Mouse (Mus musculus): ENCODE measurements around the gene Dmrt3. TPM values are rescaled to one million over a fixed set of nuclear protein-coding genes. Genes with fewer than 3 reads are reported as not detected.

Gene Dmrt3
- polyA plus RNA-seq, 1 experiment from 2014 or later: 13.4 TPM

DNA sequence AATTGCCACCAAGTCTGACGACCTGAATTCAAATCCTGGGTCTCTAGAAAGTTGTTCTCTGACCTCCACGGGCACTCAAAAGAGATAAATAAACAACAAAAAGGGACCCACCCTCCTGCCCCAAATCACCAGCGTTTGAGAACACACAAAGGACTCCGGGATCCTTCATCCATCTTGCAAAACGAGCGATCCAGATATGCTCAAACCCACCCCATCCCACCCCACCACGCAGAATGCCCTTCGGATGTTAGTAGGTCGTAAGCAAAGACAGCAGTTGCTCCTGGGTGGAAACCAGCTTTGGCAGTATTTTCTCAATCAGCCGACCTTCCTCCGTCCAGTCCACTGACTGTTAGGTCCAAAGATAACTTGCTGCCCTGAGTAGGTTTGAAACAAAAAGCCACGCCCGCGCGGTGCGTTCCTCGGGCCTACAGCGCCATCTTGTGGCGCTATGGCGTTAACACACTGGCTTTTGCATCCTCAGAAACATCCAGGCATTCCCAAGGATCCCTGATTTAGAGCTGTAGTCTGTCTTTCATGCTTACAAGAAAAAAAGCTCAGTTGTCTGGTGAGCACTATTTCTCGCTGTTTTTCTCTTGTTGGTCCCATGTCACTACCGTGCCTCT lies 25.6 kb downstream of the Dmrt3 start:
- peaks cover 6% of the 10 kb centered on the region; the same call in 1 of the 2 replicates for H3K27me3 ChIP-seq (ENCODE audit: poor library complexity, severe bottlenecking)
- DNase-seq (ENCODE audit: extremely low spot score, low spot score): peak; percentile 87
- H3K36me3 ChIP-seq (replicated peaks): no peaks in the 10 kb centered on the region
- no peaks in the 10 kb centered on the region for H3K9me3 ChIP-seq
- WGBS: 14% methylated on average over 22 of the region's 22 CpGs
- H3K4me3 ChIP-seq: peak overlapping the region; percentile 48
- peaks cover 9% of the 10 kb centered on the region for H3K4me1 ChIP-seq
- H3K27ac ChIP-seq: peak overlapping the region; percentile 82

DNA sequence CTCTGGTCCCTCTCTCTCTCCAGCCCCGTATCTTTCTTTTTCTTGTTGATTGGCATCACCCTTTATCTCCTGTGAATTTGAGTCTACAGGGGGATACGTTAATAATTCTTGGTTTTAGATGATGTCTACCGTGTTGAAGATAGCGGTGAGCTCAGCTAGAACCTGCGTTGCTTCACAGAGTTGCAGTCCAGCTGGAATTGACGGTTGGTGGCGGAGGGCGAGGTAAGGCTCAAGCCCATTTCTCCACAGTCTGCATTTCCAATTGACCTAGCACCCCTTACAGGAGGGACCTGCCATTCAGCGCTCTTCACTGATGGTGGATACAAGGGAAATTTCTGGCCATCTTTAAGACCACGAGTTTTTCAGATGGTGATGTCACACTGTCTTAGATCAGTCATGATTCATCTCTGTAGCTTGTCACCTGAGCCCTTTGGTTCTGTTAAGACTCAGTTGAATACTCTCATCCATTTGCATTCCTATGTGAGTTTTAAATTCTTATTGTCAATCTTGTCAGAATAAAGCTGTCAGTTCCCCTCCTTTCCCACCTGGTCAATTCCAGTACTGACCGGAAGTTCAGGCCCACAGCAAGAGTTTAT lies 28.8 kb downstream of the Dmrt3 start:
- Histone ChIP-seq H3K9me3 (no peaks in the 10 kb centered on the region), H3K27me3 (ENCODE audit: poor library complexity, severe bottlenecking) (peaks cover 6% of the 10 kb centered on the region; the same call in 1 of the 2 replicates), H3K4me1 (peaks cover 14% of the 10 kb centered on the region), H3K36me3 (replicated peaks) (no peaks in the 10 kb centered on the region), H3K27ac (no peak overlapping the region), H3K4me3 (no peak overlapping the region)
- 80% methylated on average over 11 of the region's 11 CpGs for WGBS
- no peak for DNase-seq (ENCODE audit: extremely low spot score, low spot score)

DNA sequence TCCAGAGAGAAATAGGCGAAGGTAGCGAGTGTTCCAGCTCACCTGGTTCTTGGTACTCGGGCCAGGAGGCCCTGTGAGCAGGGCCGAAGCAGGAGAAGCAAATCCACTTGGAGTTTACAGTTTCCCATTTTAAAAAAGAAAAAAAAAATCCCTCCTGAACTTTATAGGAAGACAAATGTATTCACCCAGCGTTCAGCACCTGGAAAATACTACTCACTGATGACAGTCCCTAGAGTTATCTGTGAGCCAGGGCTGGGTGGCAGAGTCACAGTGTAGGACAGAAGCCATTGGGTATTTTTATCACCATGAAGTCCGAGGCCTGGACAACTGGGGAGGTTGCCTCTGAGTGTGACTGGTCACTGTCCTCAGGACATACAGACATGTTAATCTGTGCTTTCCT lies 31.7 kb downstream of the Dmrt3 start:
- H3K4me3 ChIP-seq: no peak overlapping the region

DNA sequence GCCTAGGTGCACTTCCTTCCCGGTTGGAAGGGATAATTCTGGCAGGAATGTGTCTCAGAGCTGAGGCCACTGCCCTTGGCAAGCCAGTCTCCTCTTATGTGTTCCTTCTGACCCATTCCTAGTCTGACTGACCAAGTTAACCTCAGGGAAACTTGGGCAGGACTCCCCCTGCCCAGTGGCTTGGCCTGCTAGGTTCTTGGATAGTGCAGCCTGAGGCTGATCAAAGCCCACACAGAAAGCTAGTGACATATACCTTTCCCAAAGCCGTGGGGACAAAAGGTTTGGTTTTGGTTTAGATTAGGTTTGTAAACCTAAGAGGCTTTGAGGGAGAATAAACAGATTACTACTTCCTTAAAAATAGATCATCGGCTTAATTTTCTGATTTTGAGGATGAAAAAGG lies 37.0 kb downstream of the Dmrt3 start:
- no peak for DNase-seq (ENCODE audit: extremely low spot score, low spot score)
- Histone ChIP-seq H3K9me3 (no peaks in the 10 kb centered on the region), H3K27me3 (ENCODE audit: poor library complexity, severe bottlenecking) (no peaks in the 10 kb centered on the region; the same call in 1 of the 2 replicates), H3K27ac (no peak overlapping the region), H3K36me3 (replicated peaks) (no peaks in the 10 kb centered on the region), H3K4me1 (no peaks in the 10 kb centered on the region), H3K4me3 (no peak overlapping the region)
- 77% methylated on average over 3 of the region's 3 CpGs for WGBS

More for the DNA sequence above, 31.7 kb downstream of the Dmrt3 start:
- Histone ChIP-seq H3K27me3 (ENCODE audit: poor library complexity, severe bottlenecking) (no peaks in the 10 kb centered on the region), H3K9me3 (no peaks in the 10 kb centered on the region), H3K27ac (no peak overlapping the region), H3K36me3 (replicated peaks) (no peaks in the 10 kb centered on the region), H3K4me1 (peaks cover 8% of the 10 kb centered on the region)
- DNase-seq (ENCODE audit: extremely low spot score, low spot score): no peak
- WGBS: 89% methylated on average over 6 of the region's 6 CpGs

DNA sequence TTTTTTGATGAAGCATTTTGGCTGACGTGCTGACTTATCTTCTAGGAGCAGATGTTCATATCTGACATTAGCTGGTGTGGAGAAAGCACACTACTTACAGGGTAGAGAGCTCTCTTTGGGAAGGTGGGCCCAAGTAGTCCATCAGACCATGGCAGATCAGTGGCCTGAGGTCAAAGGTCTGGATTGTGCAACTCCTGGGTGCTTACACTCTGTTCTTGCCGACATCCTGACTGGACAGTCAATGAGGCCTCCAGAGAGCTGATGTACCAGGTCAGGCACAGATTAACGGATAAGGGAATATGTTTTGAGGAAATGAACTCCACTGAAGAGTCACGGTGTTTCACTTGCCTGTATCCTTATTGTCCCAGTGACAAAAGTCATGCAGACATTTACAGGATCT lies 38.6 kb downstream of the Dmrt3 start:
- WGBS: 84% methylated on average over 4 of the region's 4 CpGs
- no peaks in the 10 kb centered on the region for H3K4me1 ChIP-seq
- H3K9me3 ChIP-seq: no peaks in the 10 kb centered on the region
- no peaks in the 10 kb centered on the region for H3K36me3 ChIP-seq (replicated peaks)
- H3K27ac ChIP-seq: no peak overlapping the region
- no peak for DNase-seq (ENCODE audit: extremely low spot score, low spot score)
- no peaks in the 10 kb centered on the region; the same call in 1 of the 2 replicates for H3K27me3 ChIP-seq (ENCODE audit: poor library complexity, severe bottlenecking)
- H3K4me3 ChIP-seq: no peak overlapping the region

DNA sequence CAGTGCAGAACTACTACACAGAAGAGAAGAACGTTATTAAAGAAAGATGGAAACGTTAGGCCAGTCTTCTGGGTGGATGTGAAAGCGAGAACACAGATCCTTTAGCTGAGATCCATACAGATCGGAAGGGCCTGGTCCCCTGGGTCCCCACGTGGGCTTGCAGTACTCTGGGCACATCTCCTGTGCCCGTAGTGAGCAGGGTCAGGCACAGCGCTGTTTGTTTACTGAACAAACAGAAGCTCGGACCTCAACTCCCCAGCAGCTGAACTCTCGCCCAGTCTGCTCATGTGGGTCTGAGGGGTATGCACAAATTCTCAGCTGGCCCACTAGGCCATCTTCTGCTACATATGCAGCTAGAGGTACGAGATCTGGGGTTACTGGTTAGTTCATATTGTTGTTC lies 40.4 kb downstream of the Dmrt3 start:
- Histone ChIP-seq H3K4me1 (peaks cover 12% of the 10 kb centered on the region), H3K9me3 (no peaks in the 10 kb centered on the region), H3K27me3 (ENCODE audit: poor library complexity, severe bottlenecking) (no peaks in the 10 kb centered on the region; the same call in 1 of the 2 replicates), H3K27ac (no peak overlapping the region), H3K4me3 (no peak overlapping the region), H3K36me3 (replicated peaks) (no peaks in the 10 kb centered on the region)
- 82% methylated on average over 10 of the region's 10 CpGs for WGBS
- no peak for DNase-seq (ENCODE audit: extremely low spot score, low spot score)

DNA sequence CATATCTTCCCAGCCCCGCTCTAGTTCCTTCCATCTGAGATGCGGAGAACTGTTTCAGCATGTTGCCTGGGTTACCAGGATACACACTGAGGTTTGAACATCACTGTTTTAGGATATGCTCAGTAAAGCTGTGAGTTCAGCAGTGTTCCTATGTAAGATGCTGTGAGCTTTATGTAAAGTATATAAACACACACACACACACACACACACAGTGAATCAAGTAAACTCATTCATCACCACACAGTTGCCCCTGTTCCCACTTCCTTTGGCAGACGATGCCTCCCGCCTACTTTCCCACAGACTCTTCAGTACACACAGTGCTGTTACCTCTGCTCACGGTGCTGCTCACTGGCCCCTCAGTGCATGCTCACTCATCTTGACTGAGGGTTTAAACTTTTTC lies 42.5 kb downstream of the Dmrt3 start:
- WGBS: 79% methylated on average over 5 of the region's 5 CpGs
- no peak overlapping the region for H3K4me3 ChIP-seq
- no peaks in the 10 kb centered on the region; the same call in 1 of the 2 replicates for H3K27me3 ChIP-seq (ENCODE audit: poor library complexity, severe bottlenecking)
- H3K27ac ChIP-seq: no peak overlapping the region
- no peaks in the 10 kb centered on the region for H3K36me3 ChIP-seq (replicated peaks)
- H3K4me1 ChIP-seq: peaks cover 12% of the 10 kb centered on the region
- DNase-seq (ENCODE audit: extremely low spot score, low spot score): no peak
- no peaks in the 10 kb centered on the region for H3K9me3 ChIP-seq

DNA sequence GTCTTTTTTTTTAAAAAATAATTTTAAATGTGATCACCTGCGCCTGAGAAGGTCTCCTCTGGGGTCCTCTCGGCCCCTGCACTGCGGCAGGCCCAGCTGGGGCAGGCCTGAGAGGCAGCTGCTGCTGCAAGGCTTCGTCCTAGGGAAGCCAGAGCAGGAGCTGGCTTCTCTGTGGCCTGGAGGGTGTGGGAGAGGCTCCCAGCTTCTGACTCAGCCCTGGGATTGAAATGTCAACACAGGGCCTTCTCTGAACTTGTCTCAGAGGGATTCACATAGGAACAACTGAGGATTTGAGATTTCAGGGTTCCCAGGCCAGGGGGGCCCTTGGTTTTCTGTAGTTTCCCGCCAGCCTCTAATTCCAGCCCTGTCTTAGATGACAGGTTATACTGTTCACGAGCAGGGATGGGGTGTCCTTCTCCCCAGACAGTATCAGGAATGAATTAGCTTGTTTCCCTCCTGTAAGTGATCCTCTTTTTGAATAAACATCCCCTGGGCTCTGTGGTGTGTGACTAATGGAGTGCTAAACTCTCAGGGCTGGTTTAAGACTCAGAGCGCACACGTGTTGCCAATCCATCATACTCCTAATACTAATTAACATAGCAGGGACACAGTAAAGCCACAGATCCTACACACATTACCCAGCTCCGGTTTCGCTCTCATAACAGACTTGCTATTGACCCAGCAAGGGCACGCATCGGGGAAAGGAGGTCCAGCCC lies 44.1 kb downstream of the Dmrt3 start:
- Histone ChIP-seq H3K27ac (peak overlapping the region; percentile 36; the same call in 1 of the 2 replicates), H3K4me3 (no peak overlapping the region), H3K36me3 (replicated peaks) (no peaks in the 10 kb centered on the region), H3K27me3 (ENCODE audit: poor library complexity, severe bottlenecking) (no peaks in the 10 kb centered on the region; the same call in 1 of the 2 replicates), H3K4me1 (peaks cover 12% of the 10 kb centered on the region), H3K9me3 (no peaks in the 10 kb centered on the region)
- DNase-seq (ENCODE audit: extremely low spot score, low spot score): no peak
- WGBS: 56% methylated on average over 12 of the region's 12 CpGs

DNA sequence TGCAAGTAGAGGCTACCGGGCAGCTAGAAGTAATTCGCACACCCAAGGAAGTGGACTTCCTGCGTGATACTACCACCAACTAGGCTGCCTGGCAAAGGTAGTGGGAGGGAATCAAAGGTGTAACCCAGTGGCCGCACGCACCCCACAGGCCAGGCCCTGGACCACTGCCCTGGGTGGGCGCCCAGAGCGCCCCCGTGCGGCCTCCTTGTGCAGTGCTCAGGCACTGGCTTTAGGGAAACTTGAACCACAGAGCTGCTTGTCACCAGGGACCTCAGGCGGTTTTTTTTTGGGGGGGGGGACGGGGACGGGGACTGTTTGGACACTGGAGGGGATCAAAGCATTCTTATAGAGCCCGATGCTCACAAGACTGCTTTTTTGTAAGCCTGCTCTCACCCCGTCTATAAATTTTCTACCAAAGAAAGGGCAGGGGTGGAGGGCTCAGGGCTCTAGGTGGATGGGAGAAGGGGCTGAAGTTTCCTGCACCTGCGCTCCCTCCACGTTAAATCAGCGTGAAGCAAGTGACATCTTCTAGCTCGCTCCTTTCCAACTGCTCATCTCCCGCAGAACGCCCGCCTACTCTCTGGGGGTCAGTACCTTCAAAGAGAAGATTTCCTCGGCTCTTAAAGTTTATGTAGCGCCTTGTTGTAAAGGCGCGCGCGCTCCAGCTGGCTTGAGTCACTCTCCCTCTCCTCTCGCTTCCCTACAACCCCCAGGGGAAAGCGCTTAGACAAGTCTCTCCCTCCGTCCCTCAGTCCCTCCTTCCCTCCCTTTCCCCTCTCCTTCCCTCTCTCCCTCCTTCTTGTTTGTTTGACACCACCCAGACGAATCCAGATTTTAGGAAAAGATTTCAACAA lies 55.6 kb downstream of the Dmrt3 start:
- H3K4me3 ChIP-seq: peak overlapping the region; percentile 36
- WGBS: 2% methylated on average over 31 of the region's 31 CpGs

DNA sequence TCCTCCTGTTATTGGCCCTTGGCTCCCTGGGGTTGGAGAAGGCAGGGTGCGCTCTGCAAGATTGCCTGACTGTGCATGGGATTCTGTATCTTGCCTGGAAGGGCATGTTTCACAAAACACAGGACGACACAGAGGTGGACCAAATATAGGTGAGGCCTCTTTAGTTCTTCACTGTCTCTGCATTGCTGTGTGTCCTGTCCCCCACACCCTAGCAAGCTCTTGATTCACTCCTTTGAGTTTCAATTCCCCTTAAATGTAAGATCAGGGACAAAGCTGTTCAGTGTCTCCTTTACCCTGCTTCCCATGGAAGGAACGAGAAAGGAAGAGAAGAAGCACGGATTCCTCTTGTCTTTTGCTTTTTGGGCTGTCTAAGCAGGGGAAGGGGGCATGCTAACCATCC lies 57.7 kb downstream of the Dmrt3 start:
- Histone ChIP-seq H3K9me3 (no peaks in the 10 kb centered on the region), H3K36me3 (replicated peaks) (no peaks in the 10 kb centered on the region), H3K27me3 (ENCODE audit: poor library complexity, severe bottlenecking) (peaks cover 94% of the 10 kb centered on the region), H3K4me3 (no peak overlapping the region), H3K27ac (no peak overlapping the region), H3K4me1 (peaks cover 38% of the 10 kb centered on the region)
- no peak for DNase-seq (ENCODE audit: extremely low spot score, low spot score)
- WGBS: 15% methylated on average over 4 of the region's 4 CpGs

More for the DNA sequence above, 55.6 kb downstream of the Dmrt3 start:
- no peak overlapping the region for H3K27ac ChIP-seq
- DNase-seq (ENCODE audit: extremely low spot score, low spot score): peak; percentile 49
- peaks cover 21% of the 10 kb centered on the region for H3K4me1 ChIP-seq
- H3K9me3 ChIP-seq: no peaks in the 10 kb centered on the region
- H3K36me3 ChIP-seq (replicated peaks): no peaks in the 10 kb centered on the region
- peaks cover 73% of the 10 kb centered on the region for H3K27me3 ChIP-seq (ENCODE audit: poor library complexity, severe bottlenecking)

DNA sequence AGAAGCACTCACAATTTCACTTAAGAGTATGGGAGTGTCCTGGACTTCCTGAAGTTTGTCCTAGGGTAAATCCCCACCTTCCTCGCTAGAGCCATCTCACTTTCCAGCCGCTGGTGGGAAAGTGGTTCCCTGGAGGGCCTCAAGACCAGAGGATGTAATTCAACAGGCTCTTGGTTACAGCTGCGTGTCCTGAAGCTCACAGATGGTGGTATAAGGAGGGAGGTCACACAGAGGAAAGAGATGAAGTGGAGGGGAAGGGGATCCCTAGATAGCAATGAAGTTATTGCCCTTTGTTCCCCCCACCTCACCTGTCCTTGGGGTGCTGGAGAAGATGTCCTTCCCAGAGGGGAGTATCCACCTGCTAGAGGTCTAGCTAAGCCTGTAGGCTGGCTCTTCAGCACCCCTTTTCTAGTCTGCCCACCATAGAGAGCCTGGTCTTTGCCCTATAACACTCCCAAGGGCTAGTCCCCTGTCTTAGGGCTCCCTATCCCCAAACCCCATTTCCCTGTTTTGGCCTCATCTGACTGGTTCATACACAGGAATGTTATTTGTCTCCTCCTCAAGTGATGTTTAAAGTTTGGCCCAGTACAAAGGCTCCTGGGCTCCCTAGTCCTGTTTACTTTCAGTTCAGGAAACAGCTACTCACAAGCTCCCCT lies 59.6 kb downstream of the Dmrt3 start:
- no peak for DNase-seq (ENCODE audit: extremely low spot score, low spot score)
- H3K27ac ChIP-seq: no peak overlapping the region
- H3K9me3 ChIP-seq: no peaks in the 10 kb centered on the region
- peaks cover 100% of the 10 kb centered on the region for H3K27me3 ChIP-seq (ENCODE audit: poor library complexity, severe bottlenecking)
- no peaks in the 10 kb centered on the region for H3K36me3 ChIP-seq (replicated peaks)
- 0% methylated on average over 3 of the region's 3 CpGs for WGBS
- H3K4me1 ChIP-seq: peaks cover 54% of the 10 kb centered on the region
- no peak overlapping the region for H3K4me3 ChIP-seq

All from forebrain, embryonic 10.5 days (tissue).